ENCODE assay signal across 8 mouse cellular contexts in genomic region chr11:118200834-118201830, GRCm38 (mm10). TPM values are rescaled to one million over a fixed set of nuclear protein-coding genes. Genes with fewer than 3 reads are reported as not detected.
DNase-seq lines count a peak whose midpoint lies in the region; ATAC-seq lines count a peak whose summit lies in the region.
"Had no signal": no experiment of that assay in that cellular context is flagged by ENCODE, and none has a peak within 500 bp of the region (broad histone marks: within the 10 kb centered on the region; RNA-seq: fewer than 3 reads in every experiment).

No protein-coding gene starts in this region.

- DNase-seq in neural tube, embryonic 11.5 days (ENCODE audit: low spot score): no peak
- no peak for DNase-seq in neural tube, embryonic 10.5 days (ENCODE audit: extremely low spot score, low spot score)
- no peak for DNase-seq in limb, embryonic 10.5 days (ENCODE audit: low spot score)
- no peak for DNase-seq in embryo, embryonic 10.5 days (ENCODE audit: low spot score)
- no peak for DNase-seq in adrenal gland, adult 2 months

- H3K4me3 ChIP-seq in neural tube, embryonic 11.5 days (ENCODE audit: low read depth, low read length): peak overlapping the region; percentile 42; the same call in 1 of the 2 replicates
- peak overlapping the region; percentile 54 for H3K4me3 ChIP-seq in forebrain, embryonic 13.5 days
- peak overlapping the region; percentile 12; the same call in 1 of the 2 replicates for H3K4me3 ChIP-seq in limb, embryonic 10.5 days
- H3K4me3 ChIP-seq in neural tube, embryonic 15.5 days (replicated peaks): peak overlapping the region; percentile 48
- H3K4me3 ChIP-seq: myocyte had no signal

- no peaks in the 10 kb centered on the region for H3K27me3 ChIP-seq in neural tube, embryonic 11.5 days (ENCODE audit: control insufficient read depth, insufficient read depth, low read length)
- H3K27me3 ChIP-seq in forebrain, embryonic 13.5 days: no peaks in the 10 kb centered on the region
- H3K27me3 ChIP-seq in limb, embryonic 10.5 days (ENCODE audit: low read depth, poor library complexity, severe bottlenecking): no peaks in the 10 kb centered on the region
- no peaks in the 10 kb centered on the region for H3K27me3 ChIP-seq in neural tube, embryonic 15.5 days (replicated peaks)

- H3K36me3 ChIP-seq in neural tube, embryonic 11.5 days (ENCODE audit: control insufficient read depth, insufficient read depth, low read length): no peaks in the 10 kb centered on the region
- no peaks in the 10 kb centered on the region for H3K36me3 ChIP-seq in forebrain, embryonic 13.5 days (ENCODE audit: poor library complexity, severe bottlenecking)
- no peaks in the 10 kb centered on the region for H3K36me3 ChIP-seq in limb, embryonic 10.5 days
- H3K36me3 ChIP-seq in neural tube, embryonic 15.5 days: no peaks in the 10 kb centered on the region

- 38% methylated on average over 11 of the region's 11 CpGs for WGBS in neural tube, embryonic 11.5 days
- 34% methylated on average over 11 of the region's 11 CpGs for WGBS in forebrain, embryonic 13.5 days
- 33% methylated on average over 11 of the region's 11 CpGs for WGBS in limb, embryonic 10.5 days
- WGBS in neural tube, embryonic 15.5 days: 23% methylated on average over 11 of the region's 11 CpGs

- peak overlapping the region; percentile 75 for H3K9ac ChIP-seq in neural tube, embryonic 11.5 days (ENCODE audit: low read length)
- H3K9ac ChIP-seq in forebrain, embryonic 13.5 days: peak overlapping the region; percentile 85
- H3K9ac ChIP-seq in neural tube, embryonic 15.5 days (replicated peaks): peak overlapping the region; percentile 69

- peaks cover 60% of the 10 kb centered on the region for H3K4me1 ChIP-seq in neural tube, embryonic 11.5 days (ENCODE audit: control insufficient read depth, insufficient read depth, low read length)
- H3K4me1 ChIP-seq in forebrain, embryonic 13.5 days: peaks cover 77% of the 10 kb centered on the region
- peaks cover 72% of the 10 kb centered on the region for H3K4me1 ChIP-seq in limb, embryonic 10.5 days
- H3K4me1 ChIP-seq in neural tube, embryonic 15.5 days: peaks cover 76% of the 10 kb centered on the region

- H3K27ac ChIP-seq in neural tube, embryonic 11.5 days (ENCODE audit: low read depth, low read length): peak overlapping the region; percentile 90
- peak overlapping the region; percentile 98 for H3K27ac ChIP-seq in forebrain, embryonic 13.5 days
- peak overlapping the region; percentile 78; the same call in 1 of the 2 replicates for H3K27ac ChIP-seq in limb, embryonic 10.5 days
- peak overlapping the region; percentile 94 for H3K27ac ChIP-seq in neural tube, embryonic 15.5 days (replicated peaks)

- H3K4me2 ChIP-seq in neural tube, embryonic 11.5 days (ENCODE audit: low read depth): peak overlapping the region; percentile 67
- H3K4me2 ChIP-seq in forebrain, embryonic 13.5 days: peak overlapping the region; percentile 83
- peak overlapping the region; percentile 73 for H3K4me2 ChIP-seq in neural tube, embryonic 15.5 days

- no peaks in the 10 kb centered on the region for H3K9me3 ChIP-seq in neural tube, embryonic 11.5 days (ENCODE audit: control insufficient read depth, low read length)
- no peaks in the 10 kb centered on the region for H3K9me3 ChIP-seq in forebrain, embryonic 13.5 days (replicated peaks)
- no peaks in the 10 kb centered on the region for H3K9me3 ChIP-seq in limb, embryonic 10.5 days (replicated peaks)
- H3K9me3 ChIP-seq in neural tube, embryonic 15.5 days (replicated peaks): no peaks in the 10 kb centered on the region

- no peak for ATAC-seq in neural tube, embryonic 11.5 days (ENCODE audit: insufficient read depth, low FRiP score, low TSS enrichment)
- no peak for ATAC-seq in forebrain, embryonic 13.5 days
- no peak for ATAC-seq in neural tube, embryonic 15.5 days (ENCODE audit: low FRiP score)

RNA-seq across cellular contexts. Expression of gene Cyth1, which starts 47.3 kb away (rescaled TPM):
- 15.6 and 15.8 TPM in 2 replicates for polyA plus RNA-seq in neural tube, embryonic 11.5 days (2014; fragmentation: Nextera tagmentation; extraction: Ambion mirVana)
- 22.7 and 24.5 TPM in 2 replicates for polyA plus RNA-seq in forebrain, embryonic 13.5 days (2015; fragmentation: Nextera tagmentation; extraction: Ambion mirVana)
- 17.9 and 22.6 TPM in 2 replicates for polyA plus RNA-seq in limb, embryonic 10.5 days (2016; fragmentation: Nextera tagmentation; extraction: Ambion mirVana)
- polyA plus RNA-seq in neural tube, embryonic 15.5 days (2015; fragmentation: Nextera tagmentation; extraction: Ambion mirVana): 22.5 and 24.8 TPM in 2 replicates
- 10 to 100 TPM; 28.9 to 34.0 TPM for total RNA-seq in adrenal gland, adult 2 months (2021)
- 13.8 and 16.1 TPM in 2 replicates for polyA plus RNA-seq in adrenal gland, adult 2 months (2012; rRNA removed)
